Mouse (Mus musculus) liver, embryonic 12.5 days (tissue): Measurements from ENCODE around the gene Lgr4. TPM values are rescaled to one million over a fixed set of nuclear protein-coding genes. Genes with fewer than 3 reads are reported as not detected.

Experiments used
- ATAC-seq: fragments of 200-750 bp; cut with Nextera tagmentation; 2 replicates; pipeline ENCODE4 v1.8.0; 2017; ENCODE audit warnings: moderate number of reproducible peaks, mild to moderate bottlenecking, moderate library complexity
- H3K27ac ChIP-seq: fragments of 300-500 bp; sonication (generic); 2 replicates; pipeline ENCODE4 v1.5.1; 2016; ENCODE audit warnings: mild to moderate bottlenecking
- H3K27me3 ChIP-seq: fragments of 300-500 bp; sonication (generic); replicated peaks from 2 replicates; pipeline ENCODE4 v1.6.1; 2016; ENCODE audit warnings: mild to moderate bottlenecking, moderate library complexity
- H3K36me3 ChIP-seq: fragments of 300-500 bp; sonication (generic); 2 replicates; pipeline ENCODE4 v1.6.1; 2016; ENCODE audit warnings: mild to moderate bottlenecking, moderate library complexity
- H3K4me1 ChIP-seq: fragments of 300-500 bp; sonication (generic); 2 replicates; pipeline ENCODE4 v1.6.1; 2016
- H3K4me2 ChIP-seq: fragments of 300-500 bp; sonication (generic); 2 replicates; pipeline ENCODE4 v1.6.1; 2016; ENCODE audit warnings: mild to moderate bottlenecking, moderate library complexity
- H3K4me3 ChIP-seq: fragments of 300-500 bp; sonication (generic); 2 replicates; pipeline ENCODE4 v1.5.1; 2016; ENCODE audit warnings: mild to moderate bottlenecking, moderate library complexity
- H3K9ac ChIP-seq: fragments of 300-500 bp; sonication (generic); 2 replicates; pipeline ENCODE4 v1.6.1; 2016; ENCODE audit warnings: mild to moderate bottlenecking, moderate library complexity
- H3K9me3 ChIP-seq: fragments of 300-500 bp; sonication (generic); replicated peaks from 2 replicates; pipeline ENCODE4 v1.6.1; 2016; ENCODE audit warnings: mild to moderate bottlenecking, moderate library complexity
- WGBS: fragments of 180-500 bp; shearing (Covaris S2); methylation state at CpG from one replicate; pipeline ENCODE4 v1.1.7; 2016; ENCODE audit not compliant: insufficient replicate concordance; 5-methylcytosine and 5-hydroxymethylcytosine counted together
- polyA plus RNA-seq: library from polyadenylated mRNA; unstranded; fragments of >200 nt; fragmentation: Nextera tagmentation; extraction: Ambion mirVana; gene quantifications from 2 replicates; pipeline ENCODE4 v1.2.1, GENCODE M21; 2016

The Lgr4 gene
- polyA plus RNA-seq, 1 experiment from 2014 or later = 6.0 TPM

- Histone ChIP-seq H3K27me3 (no peaks in the 10 kb centered on the region), H3K27ac (no peak overlapping the region), H3K4me2 (no peak overlapping the region), H3K9ac (no peak overlapping the region), H3K9me3 (no peaks in the 10 kb centered on the region), H3K4me3 (no peak overlapping the region), H3K4me1 (peaks cover 8% of the 10 kb centered on the region; the same call in 1 of the 2 replicates), H3K36me3 (peaks cover 28% of the 10 kb centered on the region)
- WGBS = under 1% methylated on average over 7 of the region's 7 CpGs
- peak; percentile 64 for ATAC-seq
These were observed 13.2 kb upstream of the Lgr4 start for GRCm38 (mm10) chr2:109904171-109904821.

- 29% methylated on average over 2 of the region's 2 CpGs for WGBS
- Histone ChIP-seq H3K4me1 (peaks cover 23% of the 10 kb centered on the region; the same call in 1 of the 2 replicates), H3K9ac (no peak overlapping the region), H3K27me3 (0 out of 2 replicates have a peak, but pooled peaks cover 3% of the 10 kb centered on the region), H3K36me3 (no peaks in the 10 kb centered on the region), H3K4me3 (no peak overlapping the region), H3K9me3 (no peaks in the 10 kb centered on the region), H3K4me2 (no peak overlapping the region), H3K27ac (no peak overlapping the region)
- ATAC-seq = peak; percentile 91
These were observed 8.3 kb upstream of the Lgr4 start for GRCm38 (mm10) chr2:109909122-109909521.

GRCm38 (mm10) chr2:109912216-109912615 is 5.2 kb upstream of the Lgr4 start:
- Histone ChIP-seq H3K27me3 (0 out of 2 replicates have a peak, but pooled peaks cover 3% of the 10 kb centered on the region), H3K27ac (no peak overlapping the region), H3K9ac (no peak overlapping the region), H3K36me3 (no peaks in the 10 kb centered on the region), H3K9me3 (no peaks in the 10 kb centered on the region), H3K4me3 (no peak overlapping the region), H3K4me1 (peaks cover 29% of the 10 kb centered on the region), H3K4me2 (no peak overlapping the region)
- no peak for ATAC-seq
- WGBS = 82% methylated on average over 8 of the region's 8 CpGs

GRCm38 (mm10) chr2:109912766-109913165 is 4.7 kb upstream of the Lgr4 start:
- Histone ChIP-seq H3K27me3 (0 out of 2 replicates have a peak, but pooled peaks cover 3% of the 10 kb centered on the region), H3K27ac (no peak overlapping the region), H3K9me3 (no peaks in the 10 kb centered on the region), H3K4me2 (no peak overlapping the region), H3K4me1 (peaks cover 29% of the 10 kb centered on the region), H3K36me3 (no peaks in the 10 kb centered on the region), H3K9ac (no peak overlapping the region), H3K4me3 (no peak overlapping the region)
- no peak for ATAC-seq
- WGBS = 68% methylated on average over 12 of the region's 12 CpGs

- Histone ChIP-seq H3K4me3 (no peak overlapping the region), H3K27me3 (0 out of 2 replicates have a peak, but pooled peaks cover 3% of the 10 kb centered on the region), H3K9me3 (no peaks in the 10 kb centered on the region), H3K36me3 (no peaks in the 10 kb centered on the region), H3K4me2 (0 out of 2 replicates have a peak overlapping the region, but pooled peaks have one; percentile 8), H3K4me1 (peaks cover 30% of the 10 kb centered on the region), H3K27ac (no peak overlapping the region), H3K9ac (no peak overlapping the region)
- no peak for ATAC-seq
- WGBS = 39% methylated on average over 8 of the region's 8 CpGs
These were observed 4.2 kb upstream of the Lgr4 start for GRCm38 (mm10) chr2:109913241-109913640.

GRCm38 (mm10) chr2:109914601-109915000 is 2.8 kb upstream of the Lgr4 start:
- H3K27ac ChIP-seq = no peak overlapping the region
- no peaks in the 10 kb centered on the region for H3K9me3 ChIP-seq
- no peak overlapping the region for H3K9ac ChIP-seq
- no peak for ATAC-seq
- H3K4me2 ChIP-seq = no peak overlapping the region
- peaks cover 34% of the 10 kb centered on the region for H3K4me1 ChIP-seq
- H3K4me3 ChIP-seq = no peak overlapping the region
- H3K36me3 ChIP-seq = no peaks in the 10 kb centered on the region
- 0 out of 2 replicates have a peak, but pooled peaks cover 3% of the 10 kb centered on the region for H3K27me3 ChIP-seq

- Histone ChIP-seq H3K9ac (peak overlapping the region; percentile 50; the same call in 1 of the 2 replicates), H3K4me2 (peak overlapping the region; percentile 98), H3K36me3 (no peaks in the 10 kb centered on the region), H3K4me1 (peaks cover 54% of the 10 kb centered on the region), H3K9me3 (no peaks in the 10 kb centered on the region), H3K27ac (peak overlapping the region; percentile 97; the same call in 1 of the 2 replicates), H3K4me3 (peak overlapping the region; percentile 86), H3K27me3 (0 out of 2 replicates have a peak, but pooled peaks cover 3% of the 10 kb centered on the region)
- WGBS = 7% methylated on average over 11 of the region's 11 CpGs
- ATAC-seq = no peak; the same call in 1 of the 2 replicates
These were observed 508 bp upstream of the Lgr4 start for GRCm38 (mm10) chr2:109916782-109917495.

- Histone ChIP-seq H3K4me2 (peak overlapping the region; percentile 98), H3K9me3 (no peaks in the 10 kb centered on the region), H3K9ac (peak overlapping the region; percentile 93), H3K27me3 (0 out of 2 replicates have a peak, but pooled peaks cover under 1% of the 10 kb centered on the region), H3K36me3 (no peaks in the 10 kb centered on the region), H3K4me1 (peaks cover 45% of the 10 kb centered on the region), H3K4me3 (peak overlapping the region; percentile 86), H3K27ac (peak overlapping the region; percentile 97; the same call in 1 of the 2 replicates)
- no peak for ATAC-seq
- 10% methylated on average over 22 of the region's 22 CpGs for WGBS
These were observed 1.3 kb downstream of the Lgr4 start for GRCm38 (mm10) chr2:109918592-109919262.

GRCm38 (mm10) chr2:109920471-109920870 is 3.0 kb downstream of the Lgr4 start:
- Histone ChIP-seq H3K4me3 (peak overlapping the region; percentile 86), H3K9ac (peak overlapping the region; percentile 35), H3K4me2 (peak overlapping the region; percentile 98), H3K4me1 (peaks cover 44% of the 10 kb centered on the region), H3K27ac (peak overlapping the region; percentile 70), H3K27me3 (no peaks in the 10 kb centered on the region), H3K36me3 (no peaks in the 10 kb centered on the region), H3K9me3 (no peaks in the 10 kb centered on the region)
- ATAC-seq = no peak
- 80% methylated on average over 7 of the region's 7 CpGs for WGBS

GRCm38 (mm10) chr2:109921298-109922035 is 4.0 kb downstream of the Lgr4 start:
- 72% methylated on average over 8 of the region's 8 CpGs for WGBS
- peaks cover 8% of the 10 kb centered on the region for H3K36me3 ChIP-seq
- H3K4me2 ChIP-seq = no peak overlapping the region
- no peak overlapping the region for H3K4me3 ChIP-seq
- H3K9me3 ChIP-seq = no peaks in the 10 kb centered on the region
- no peak overlapping the region for H3K9ac ChIP-seq
- H3K27me3 ChIP-seq = no peaks in the 10 kb centered on the region
- ATAC-seq = no peak
- no peak overlapping the region for H3K27ac ChIP-seq
- peaks cover 44% of the 10 kb centered on the region for H3K4me1 ChIP-seq

- Histone ChIP-seq H3K27ac (no peak overlapping the region), H3K4me2 (no peak overlapping the region), H3K27me3 (no peaks in the 10 kb centered on the region), H3K9ac (no peak overlapping the region), H3K4me3 (no peak overlapping the region), H3K4me1 (peaks cover 42% of the 10 kb centered on the region), H3K9me3 (no peaks in the 10 kb centered on the region), H3K36me3 (peaks cover 8% of the 10 kb centered on the region)
- no peak for ATAC-seq
- WGBS = 66% methylated on average over 3 of the region's 3 CpGs
These were observed 4.9 kb downstream of the Lgr4 start for GRCm38 (mm10) chr2:109922306-109922705.
